Mouse (Mus musculus) liver, embryonic 14.5 days (tissue): ENCODE data around the gene Mif4gd. TPM values are rescaled to one million over a fixed set of nuclear protein-coding genes. Genes with fewer than 3 reads are reported as not detected.

Experiments
- ATAC-seq: fragments of 200-750 bp; cut with Nextera tagmentation; 2 replicates; pipeline ENCODE4 v1.8.0; 2017; ENCODE audit warnings: moderate number of reproducible peaks, mild to moderate bottlenecking, moderate library complexity; ENCODE audit not compliant: insufficient read depth
- DNase-seq, 3 experiments: peaks; one replicate each; pipeline ENCODE4 v3.0.0-alpha.2; 2012 to 2013; ENCODE audit warnings: low read depth in 3 of 3, low spot score in 3 of 3
- H3K27ac ChIP-seq: fragments of 300-500 bp; sonication (generic); 2 replicates; pipeline ENCODE4 v1.5.1; 2014; ENCODE audit warnings: moderate library complexity, mild to moderate bottlenecking, control low read depth, inconsistent platforms
- H3K27me3 ChIP-seq: fragments of 300-500 bp; sonication (generic); 2 replicates; pipeline ENCODE4 v1.6.1; 2014; ENCODE audit warnings: mild to moderate bottlenecking, low read length, moderate library complexity; ENCODE audit not compliant: control insufficient read depth, insufficient read depth
- H3K36me3 ChIP-seq: fragments of 300-500 bp; sonication (generic); replicated peaks from 2 replicates; pipeline ENCODE4 v1.6.1; 2014; ENCODE audit warnings: low read depth; ENCODE audit not compliant: control insufficient read depth, insufficient read depth
- H3K4me1 ChIP-seq, 2 experiments: fragments of 200-500 bp in 1 of 2; fragments of 300-500 bp in 1 of 2; sonication (generic) in 1 of 2; replicated peaks; 2 replicates each; pipeline ENCODE4 v1.6.1; 2012 to 2014; ENCODE audit warnings: antibody characterized with exemption in 1 of 2, inconsistent platforms in 1 of 2, low read length in 1 of 2; ENCODE audit not compliant: control insufficient read depth in 2 of 2, insufficient read depth in 2 of 2
- H3K4me2 ChIP-seq: fragments of 300-500 bp; sonication (generic); 2 replicates; pipeline ENCODE4 v1.6.1; 2014; ENCODE audit warnings: low read depth, mild to moderate bottlenecking, control low read depth, moderate library complexity
- H3K4me3 ChIP-seq, 2 experiments: fragments of 200-500 bp in 1 of 2; fragments of 300-500 bp in 1 of 2; sonication (generic) in 1 of 2; 2 replicates each; pipeline ENCODE4 v1.5.1; 2012 to 2014; ENCODE audit warnings: low read depth in 2 of 2, low read length in 2 of 2, mild to moderate bottlenecking in 2 of 2, control low read depth in 1 of 2, inconsistent platforms in 1 of 2, moderate library complexity in 1 of 2; ENCODE audit not compliant: insufficient read depth in 1 of 2
- H3K9ac ChIP-seq: fragments of 300-500 bp; sonication (generic); replicated peaks from 2 replicates; pipeline ENCODE4 v1.6.1; 2014; ENCODE audit warnings: mild to moderate bottlenecking, control low read depth, moderate library complexity
- H3K9me3 ChIP-seq: fragments of 300-500 bp; sonication (generic); 2 replicates; pipeline ENCODE4 v1.6.1; 2016; ENCODE audit warnings: low read length, mixed read lengths; ENCODE audit not compliant: control insufficient read depth
- CTCF ChIP-seq: IDR thresholded peaks from 2 replicates; pipeline ENCODE4 v1.5.1; 2016; ENCODE audit warnings: antibody characterized with exemption, low read depth, control low read depth
- EP300 ChIP-seq: IDR thresholded peaks from 2 replicates; pipeline ENCODE4 v1.6.1; 2016; ENCODE audit warnings: antibody characterized with exemption, low read depth
- WGBS: fragments of 180-500 bp; shearing (Covaris S2); extraction: QIAGEN DNeasy Blood & Tissue Kit; methylation state at CpG from one replicate; pipeline ENCODE4 v1.1.7; 2014; ENCODE audit not compliant: insufficient replicate concordance; 5-methylcytosine and 5-hydroxymethylcytosine counted together
- polyA plus RNA-seq, 2 experiments: library from polyadenylated mRNA; depleted of rRNA in 1 of 2; stranded (reverse) in 1 of 2; unstranded in 1 of 2; fragments of >200 nt; fragmentation: Nextera tagmentation in 1 of 2; extraction: Ambion mirVana in 1 of 2; gene quantifications; 2 replicates each; pipeline versions ENCODE4 v1.2.1 to v1.2.3; 2012 to 2014

The Mif4gd gene
- polyA plus RNA-seq, 2 experiments, result 25.6 TPM

- peak; percentile 92 to 93 (median 92) for DNase-seq
- Histone ChIP-seq H3K4me1 (peaks cover 14 to 15% of the 10 kb centered on the region in 2 experiments), H3K9me3 (no peaks in the 10 kb centered on the region), H3K9ac (peak within 1 kb of the TSS; percentile 60), H3K36me3 (peaks cover 33% of the 10 kb centered on the region), H3K4me3 (peak within 1 kb of the TSS; percentile 77 to 97), H3K27ac (peak within 1 kb of the TSS; percentile 92), H3K27me3 (no peaks in the 10 kb centered on the region), H3K4me2 (peak within 1 kb of the TSS; percentile 95)
- ATAC-seq, result peak; percentile 98
- 0 out of 2 replicates have a peak, but pooled peaks have one; percentile 5 for TF ChIP-seq CTCF
- TF ChIP-seq EP300, result peak; percentile 83
- WGBS, result under 1% methylated on average over 42 of the region's 42 CpGs
Measured at GRCm38 (mm10) chr11:115564064-115564809, 48.5 kb downstream of the Mif4gd start, which contains the start of gene Nup85. TSS of gene Nup85 (plus strand) at chr11:115564434.

GRCm38 (mm10) chr11:115563406-115563805 lies 49.4 kb downstream of the Mif4gd start:
- ATAC-seq (peak; percentile 46; the same call in 1 of the 2 replicates), DNase-seq (peak in 2 of 3 experiments; percentile 31 to 41)
- TF ChIP-seq CTCF (peak; percentile 47), EP300 (no peak)
- WGBS, result 32% methylated on average over 4 of the region's 4 CpGs
- H3K4me3 ChIP-seq, result peak overlapping the region; percentile 53 to 77
- peaks cover 25% of the 10 kb centered on the region for H3K36me3 ChIP-seq
- peak overlapping the region; percentile 95 for H3K4me2 ChIP-seq
- peaks cover 14 to 15% of the 10 kb centered on the region in 2 experiments for H3K4me1 ChIP-seq
- peak overlapping the region; percentile 60 for H3K9ac ChIP-seq
- peak overlapping the region; percentile 92 for H3K27ac ChIP-seq
- H3K27me3 ChIP-seq, result no peaks in the 10 kb centered on the region
- H3K9me3 ChIP-seq, result no peaks in the 10 kb centered on the region

Other genes starting within 250 kb of the Mif4gd start
- gene Hid1, start 245.2 kb downstream of the Mif4gd start, polyA plus RNA-seq (2012; rRNA removed), result 0.54 and 0.59 TPM in 2 replicates
- 0.50 and 0.86 TPM in 2 replicates for gene Hid1, start 245.2 kb downstream of the Mif4gd start, polyA plus RNA-seq (2014; fragmentation: Nextera tagmentation; extraction: Ambion mirVana)
- gene Cdr2l, start 231.1 kb downstream of the Mif4gd start, polyA plus RNA-seq (2012; rRNA removed), result 1.5 and 1.7 TPM in 2 replicates
- gene Cdr2l, start 231.1 kb downstream of the Mif4gd start, polyA plus RNA-seq (2014; fragmentation: Nextera tagmentation; extraction: Ambion mirVana), result 0.86 and 1.0 TPM in 2 replicates
- 37.8 and 49.2 TPM in 2 replicates for gene Mrpl58, start 209.2 kb downstream of the Mif4gd start, polyA plus RNA-seq (2012; rRNA removed)
- 86.5 and 90.7 TPM in 2 replicates for gene Mrpl58, start 209.2 kb downstream of the Mif4gd start, polyA plus RNA-seq (2014; fragmentation: Nextera tagmentation; extraction: Ambion mirVana)
- 212 and 334 TPM in 2 replicates for gene Atp5h, start 193.0 kb downstream of the Mif4gd start, polyA plus RNA-seq (2012; rRNA removed)
- gene Atp5h, start 193.0 kb downstream of the Mif4gd start, polyA plus RNA-seq (2014; fragmentation: Nextera tagmentation; extraction: Ambion mirVana), result 616 and 620 TPM in 2 replicates
- 5.3 and 5.8 TPM in 2 replicates for gene Kctd2, start 192.8 kb downstream of the Mif4gd start, polyA plus RNA-seq (2012; rRNA removed)
- 5.2 and 5.6 TPM in 2 replicates for gene Kctd2, start 192.8 kb downstream of the Mif4gd start, polyA plus RNA-seq (2014; fragmentation: Nextera tagmentation; extraction: Ambion mirVana)
- 0.07 and 0.10 TPM in 2 replicates for gene Trim80, start 172.4 kb downstream of the Mif4gd start, polyA plus RNA-seq (2012; rRNA removed)
- 0.06 and 0.13 TPM in 2 replicates for gene Trim80, start 172.4 kb downstream of the Mif4gd start, polyA plus RNA-seq (2014; fragmentation: Nextera tagmentation; extraction: Ambion mirVana)
- 0.02 TPM in 2 replicates for gene Slc16a5, start 150.5 kb downstream of the Mif4gd start, polyA plus RNA-seq (2012; rRNA removed)
- gene Slc16a5, start 150.5 kb downstream of the Mif4gd start, polyA plus RNA-seq (2014; fragmentation: Nextera tagmentation; extraction: Ambion mirVana), result 0.05 TPM in 1 of 2 replicates, not detected in the other
- 2.1 and 2.2 TPM in 2 replicates for gene Armc7, start 137.3 kb downstream of the Mif4gd start, polyA plus RNA-seq (2012; rRNA removed)
- gene Armc7, start 137.3 kb downstream of the Mif4gd start, polyA plus RNA-seq (2014; fragmentation: Nextera tagmentation; extraction: Ambion mirVana), result 2.0 and 2.2 TPM in 2 replicates
- gene Nt5c, start 121.1 kb downstream of the Mif4gd start, polyA plus RNA-seq (2012; rRNA removed), result 27.8 and 31.9 TPM in 2 replicates
- gene Nt5c, start 121.1 kb downstream of the Mif4gd start, polyA plus RNA-seq (2014; fragmentation: Nextera tagmentation; extraction: Ambion mirVana), result 50.7 and 50.9 TPM in 2 replicates
- 138 and 151 TPM in 2 replicates for gene Jpt1, start 98.6 kb downstream of the Mif4gd start, polyA plus RNA-seq (2012; rRNA removed)
- 233 and 256 TPM in 2 replicates for gene Jpt1, start 98.6 kb downstream of the Mif4gd start, polyA plus RNA-seq (2014; fragmentation: Nextera tagmentation; extraction: Ambion mirVana)
- gene Sumo2, start 76.7 kb downstream of the Mif4gd start, polyA plus RNA-seq (2012; rRNA removed), result 161 and 198 TPM in 2 replicates
- gene Sumo2, start 76.7 kb downstream of the Mif4gd start, polyA plus RNA-seq (2014; fragmentation: Nextera tagmentation; extraction: Ambion mirVana), result 393 and 406 TPM in 2 replicates
- gene Nup85, start 48.5 kb downstream of the Mif4gd start, polyA plus RNA-seq (2012; rRNA removed), result 96.0 and 109 TPM in 2 replicates
- gene Nup85, start 48.5 kb downstream of the Mif4gd start, polyA plus RNA-seq (2014; fragmentation: Nextera tagmentation; extraction: Ambion mirVana), result 118 and 125 TPM in 2 replicates
- gene Mrps7, start 9.0 kb downstream of the Mif4gd start, polyA plus RNA-seq (2012; rRNA removed), result 16.2 and 24.1 TPM in 2 replicates
- gene Mrps7, start 9.0 kb downstream of the Mif4gd start, polyA plus RNA-seq (2014; fragmentation: Nextera tagmentation; extraction: Ambion mirVana), result 52.6 and 53.3 TPM in 2 replicates
- gene Gga3, start 8.9 kb downstream of the Mif4gd start, polyA plus RNA-seq (2012; rRNA removed), result 9.2 and 17.2 TPM in 2 replicates
- 6.4 and 7.2 TPM in 2 replicates for gene Gga3, start 8.9 kb downstream of the Mif4gd start, polyA plus RNA-seq (2014; fragmentation: Nextera tagmentation; extraction: Ambion mirVana)
- 7.4 and 10.5 TPM in 2 replicates for gene Slc25a19, start 15.3 kb upstream of the Mif4gd start, polyA plus RNA-seq (2012; rRNA removed)
- gene Slc25a19, start 15.3 kb upstream of the Mif4gd start, polyA plus RNA-seq (2014; fragmentation: Nextera tagmentation; extraction: Ambion mirVana), result 8.5 and 9.4 TPM in 2 replicates
- gene Grb2, start 95.6 kb upstream of the Mif4gd start, polyA plus RNA-seq (2012; rRNA removed), result 15.7 and 22.4 TPM in 2 replicates
- 26.0 and 30.1 TPM in 2 replicates for gene Grb2, start 95.6 kb upstream of the Mif4gd start, polyA plus RNA-seq (2014; fragmentation: Nextera tagmentation; extraction: Ambion mirVana)
- gene Tmem94, start 152.5 kb upstream of the Mif4gd start, polyA plus RNA-seq (2012; rRNA removed), result 11.0 and 13.8 TPM in 2 replicates
- 3.7 and 6.1 TPM in 2 replicates for gene Tmem94, start 152.5 kb upstream of the Mif4gd start, polyA plus RNA-seq (2014; fragmentation: Nextera tagmentation; extraction: Ambion mirVana)
- gene Caskin2, start 200.7 kb upstream of the Mif4gd start, polyA plus RNA-seq (2012; rRNA removed), result 7.1 and 7.8 TPM in 2 replicates
- gene Caskin2, start 200.7 kb upstream of the Mif4gd start, polyA plus RNA-seq (2014; fragmentation: Nextera tagmentation; extraction: Ambion mirVana), result 4.9 and 6.1 TPM in 2 replicates
- gene Tsen54, start 201.8 kb upstream of the Mif4gd start, polyA plus RNA-seq (2012; rRNA removed), result 12.4 and 12.9 TPM in 2 replicates
- 9.7 and 12.4 TPM in 2 replicates for gene Tsen54, start 201.8 kb upstream of the Mif4gd start, polyA plus RNA-seq (2014; fragmentation: Nextera tagmentation; extraction: Ambion mirVana)
- gene Llgl2, start 211.1 kb upstream of the Mif4gd start, polyA plus RNA-seq (2012; rRNA removed), result 9.4 and 10.5 TPM in 2 replicates
- 7.5 and 9.3 TPM in 2 replicates for gene Llgl2, start 211.1 kb upstream of the Mif4gd start, polyA plus RNA-seq (2014; fragmentation: Nextera tagmentation; extraction: Ambion mirVana)
- gene Myo15b, start 245.4 kb upstream of the Mif4gd start, polyA plus RNA-seq (2012; rRNA removed), result 0.36 and 0.42 TPM in 2 replicates
- 0.09 and 0.29 TPM in 2 replicates for gene Myo15b, start 245.4 kb upstream of the Mif4gd start, polyA plus RNA-seq (2014; fragmentation: Nextera tagmentation; extraction: Ambion mirVana)